Comparison of ENCODE assay signal across 27 mouse cellular contexts in genomic region chr11:79570319-79570718, GRCm38 (mm10). TPM values are rescaled to one million over a fixed set of nuclear protein-coding genes. Genes with fewer than 3 reads are reported as not detected.
"Had no signal": no experiment of that assay in that cellular context is flagged by ENCODE, and none has a peak within 500 bp of the region (broad histone marks: within the 10 kb centered on the region; RNA-seq: fewer than 3 reads in every experiment).

No protein-coding gene starts in this region.

- DNase-seq: gastrocnemius, postnatal 10 days; gastrocnemius, postnatal 25 days; heart, adult 2 months; heart, postnatal 14 days; heart, postnatal 4 days; kidney, adult 18-20 months; kidney, adult 8-10 months; kidney, postnatal 10 days; kidney, postnatal 25 days; kidney, postnatal 4 days; liver; liver, embryonic 13.5 days had no signal

- ATAC-seq: hindbrain, embryonic 16.5 days; inflammation-experienced regulatory T-cells, adult 6 months; intestine, embryonic 15.5 days; intestine, postnatal 0 days had no signal

- H3K27ac ChIP-seq: heart, adult 2 months; heart, embryonic 13.5 days; heart, embryonic 15.5 days; hindbrain, embryonic 10.5 days; hindbrain, embryonic 12.5 days; hindbrain, embryonic 14.5 days; intestine, embryonic 15.5 days; layer of hippocampus, adult 2 months; left cerebral cortex, adult 2 months; limb, embryonic 10.5 days; limb, embryonic 12.5 days; liver, embryonic 13.5 days had no signal

- H3K4me3 ChIP-seq: heart, adult 2 months; heart, embryonic 13.5 days; heart, embryonic 15.5 days; hindbrain, embryonic 10.5 days; hindbrain, embryonic 12.5 days; intestine, embryonic 15.5 days; layer of hippocampus, adult 2 months; left cerebral cortex, adult 2 months; limb, embryonic 10.5 days; limb, embryonic 12.5 days; liver, embryonic 13.5 days had no signal

RNA-seq across cellular contexts. Expression of gene Evi2, which starts 39.9 kb away (rescaled TPM):
- total RNA-seq: gastrocnemius, adult 18-20 months; layer of hippocampus, adult 2 months; left cerebral cortex, adult 2 months; left cerebral cortex, postnatal 36 days had no signal
